Mouse (Mus musculus) myocyte (in vitro differentiated cells): ENCODE measurements around the gene Baz1a.

Experiments used
- CEBPB ChIP-seq: IDR thresholded peaks from 2 replicates; pipeline ENCODE4 v1.6.1; 2011; ENCODE audit warnings: mild to moderate bottlenecking, moderate library complexity; ENCODE audit not compliant: poor library complexity, insufficient read depth, severe bottlenecking
- E2F4 ChIP-seq: IDR thresholded peaks from one replicate; pipeline ENCODE4 v1.6.1; 2011; ENCODE audit warnings: mild to moderate bottlenecking, control low read depth, moderate library complexity; ENCODE audit not compliant: insufficient read depth
- MAX ChIP-seq: IDR thresholded peaks from one replicate; pipeline ENCODE4 v1.6.1; 2011; ENCODE audit warnings: low read depth, mild to moderate bottlenecking, control low read depth
- MYOD1 ChIP-seq, 3 experiments: IDR thresholded peaks; one replicate each; pipeline ENCODE4 v1.6.1; 2011; ENCODE audit warnings: control low read depth in 2 of 3, low read depth in 2 of 3, mild to moderate bottlenecking in 2 of 3, moderate library complexity in 1 of 3; ENCODE audit not compliant: insufficient read length in 2 of 3, control insufficient read depth in 1 of 3
- MYOG ChIP-seq, 3 experiments: IDR thresholded peaks; one replicate each; pipeline ENCODE4 v1.6.1; 2011; ENCODE audit warnings: control low read depth in 2 of 3, low read depth in 2 of 3, mild to moderate bottlenecking in 2 of 3; ENCODE audit not compliant: insufficient read length in 2 of 3, control insufficient read depth in 1 of 3, insufficient read depth in 1 of 3
- POLR2A ChIP-seq: IDR thresholded peaks from one replicate; pipeline ENCODE4 v1.6.1; 2011; ENCODE audit warnings: low read depth, mild to moderate bottlenecking, control low read depth, moderate library complexity; ENCODE audit not compliant: insufficient read length
- POLR2AphosphoS2 ChIP-seq: IDR thresholded peaks from one replicate; pipeline ENCODE4 v1.6.1; 2011; ENCODE audit warnings: low read depth, control low read depth; ENCODE audit not compliant: insufficient read length
- SRF ChIP-seq: IDR thresholded peaks from one replicate; pipeline ENCODE4 v1.6.1; 2011; ENCODE audit warnings: low read depth; ENCODE audit not compliant: control insufficient read depth, insufficient read length
- TCF12 ChIP-seq: IDR thresholded peaks from one replicate; pipeline ENCODE4 v1.6.1; 2011; ENCODE audit warnings: mild to moderate bottlenecking, control low read depth; ENCODE audit not compliant: poor library complexity, insufficient read depth, severe bottlenecking
- TCF3 ChIP-seq: IDR thresholded peaks from one replicate; pipeline ENCODE4 v1.6.1; 2011; ENCODE audit warnings: low read depth, control low read depth; ENCODE audit not compliant: insufficient read length
- USF1 ChIP-seq: IDR thresholded peaks from one replicate; pipeline ENCODE4 v1.6.1; 2011; ENCODE audit warnings: low read depth, mild to moderate bottlenecking, control low read depth, moderate library complexity

DNA sequence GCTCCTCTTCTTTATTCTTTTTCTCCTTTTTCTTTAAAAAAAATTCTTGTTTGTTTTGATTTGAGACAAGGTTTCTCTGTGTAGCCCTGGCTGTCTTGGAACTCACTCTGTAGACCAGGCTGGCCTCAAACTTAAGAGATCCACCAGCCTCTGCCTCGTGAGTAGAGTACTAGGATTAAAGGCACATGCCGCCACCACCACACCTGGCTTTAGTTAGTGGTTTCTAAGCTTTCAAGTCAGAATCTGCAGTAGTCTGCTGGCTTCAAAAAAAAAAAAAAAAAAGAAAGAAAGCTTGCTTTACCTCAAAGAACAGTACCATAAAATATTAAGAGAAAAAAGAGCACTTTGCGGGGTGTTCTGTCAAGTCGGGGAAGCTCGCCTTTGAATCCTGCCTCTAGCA, 1.3 kb upstream of the Baz1a start:
- TF ChIP-seq USF1 (no peak), POLR2A (no peak), POLR2AphosphoS2 (no peak), E2F4 (no peak), TCF3 (no peak), MAX (no peak), MYOD1 (IDR thresholded peaks at IDR 0.05; ENCODE audit: control insufficient read depth in 1 of 3, insufficient read length in 2 of 3, low read depth in 2 of 3) (no peak), TCF12 (no peak), CEBPB (no peak), MYOG (IDR thresholded peaks at IDR 0.05; ENCODE audit: control insufficient read depth in 1 of 3, insufficient read depth in 1 of 3, insufficient read length in 2 of 3, low read depth in 2 of 3) (no peak), SRF (no peak)
